Mouse (Mus musculus) gastrocnemius, adult 2 months (tissue): ENCODE measurements around the gene Ap5z1. TPM values are rescaled to one million over a fixed set of nuclear protein-coding genes. Genes with fewer than 3 reads are reported as not detected.

Experiments used
- DNase-seq: peaks from one replicate; pipeline ENCODE4 v3.0.0; 2022
- H3K27ac ChIP-seq: fragments of 200-600 bp; 2 replicates; pipeline ENCODE4 v1.8.1; 2022; ENCODE audit warnings: mild to moderate bottlenecking
- H3K4me3 ChIP-seq: fragments of 200-600 bp; 2 replicates; pipeline ENCODE4 v1.8.1; 2022; ENCODE audit warnings: mild to moderate bottlenecking, moderate library complexity
- CTCF ChIP-seq: fragments of 200-600 bp; IDR thresholded peaks from 2 replicates; pipeline ENCODE4 v1.8.1; 2022; ENCODE audit warnings: antibody characterized with exemption, mild to moderate bottlenecking, moderate library complexity
- intact Hi-C: fragments of 180-260 bp; cut with DNase I; formaldehyde crosslinking; loops from one replicate; pipeline ENCODE4 v1.15.1; 2025
- total RNA-seq, 2 experiments: library from RNA; stranded (reverse); gene quantifications; 2 replicates each; pipeline ENCODE4 v1.2.3; 2021

Ap5z1 gene
- total RNA-seq, 2 experiments from 2014 or later = 3.7 to 5.0 TPM

DNA sequence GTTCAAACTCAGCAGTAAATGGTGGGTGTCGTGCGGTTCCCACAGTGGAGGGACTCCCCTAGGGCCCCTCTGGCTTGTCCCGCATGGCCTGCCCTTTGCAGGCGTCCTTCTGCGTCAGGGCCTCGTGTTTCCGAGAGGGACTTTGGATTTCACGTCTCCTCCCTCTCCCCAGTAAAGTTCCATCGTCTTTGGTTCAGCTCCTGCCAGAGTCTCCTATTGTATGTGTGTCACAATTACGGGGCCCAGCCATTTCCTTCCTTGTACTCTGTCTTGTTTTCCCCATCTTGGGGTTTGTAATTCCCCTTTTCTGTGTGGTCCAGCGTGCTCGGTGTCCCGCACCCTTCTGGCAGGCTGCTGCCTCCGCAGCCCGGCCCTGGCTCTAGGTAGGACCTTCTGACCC is 20.2 kb upstream of the Ap5z1 start:
- DNase-seq = no peak
- intact Hi-C loops = no loop called here
- no peak for TF ChIP-seq CTCF
- Histone ChIP-seq H3K27ac (peak overlapping the region; percentile 93), H3K4me3 (0 out of 2 replicates have a peak overlapping the region, but pooled peaks have one; percentile 3)

- peak overlapping the region; percentile 93 for H3K27ac ChIP-seq
- intact Hi-C loops = no loop called here
- no peak for DNase-seq
Measured at GRCm38 (mm10) chr5:142443994-142444393, 19.8 kb upstream of the Ap5z1 start.

DNA sequence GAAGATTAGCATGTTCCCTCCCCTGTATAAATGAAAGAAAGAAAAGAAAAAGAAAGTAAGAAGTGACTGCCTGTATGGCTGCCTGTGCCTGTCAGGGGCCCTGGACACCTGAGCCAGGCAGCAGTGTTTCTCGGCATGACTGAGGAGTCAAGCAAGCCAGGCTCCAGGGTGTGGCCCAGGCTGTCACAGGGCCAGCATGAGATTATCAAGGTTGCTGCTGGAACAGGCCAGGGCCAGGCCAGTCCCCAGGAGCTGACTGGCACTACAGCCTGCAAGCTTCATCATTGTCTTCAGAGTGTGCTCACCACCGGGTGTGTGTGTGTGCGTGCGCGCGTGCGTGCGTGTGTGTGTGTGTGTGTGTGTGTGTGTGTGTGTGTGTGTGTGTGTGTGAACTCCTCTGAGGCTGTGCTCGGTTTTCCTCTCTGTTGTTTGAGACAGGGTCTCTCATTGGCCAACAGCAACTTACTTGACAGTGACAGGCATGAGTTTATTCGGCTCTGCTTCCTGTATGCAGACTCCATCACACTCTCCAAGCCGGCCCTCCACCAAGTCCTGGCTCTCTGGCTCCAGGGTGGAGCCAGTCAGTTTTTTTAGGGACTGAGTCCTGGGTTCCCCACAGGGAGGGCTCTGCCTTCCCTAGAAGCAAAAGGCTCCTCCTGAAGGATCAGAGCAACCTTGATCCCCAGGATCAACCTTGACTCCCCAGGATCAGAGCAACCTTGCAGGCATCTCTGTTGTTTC is 18.8 kb upstream of the Ap5z1 start:
- Histone ChIP-seq H3K27ac (peak overlapping the region; percentile 93), H3K4me3 (peak overlapping the region; percentile 35)
- no peak for TF ChIP-seq CTCF
- intact Hi-C loops = loop anchor here (5.0 kb wide), 1 partner anchor 123 kb away; no protein-coding TSS in a partner anchor
- peak; percentile 85 for DNase-seq

More at GRCm38 (mm10) chr5:142443994-142444393, 19.8 kb upstream of the Ap5z1 start:
- H3K4me3 ChIP-seq = no peak overlapping the region
- TF ChIP-seq CTCF = no peak

DNA sequence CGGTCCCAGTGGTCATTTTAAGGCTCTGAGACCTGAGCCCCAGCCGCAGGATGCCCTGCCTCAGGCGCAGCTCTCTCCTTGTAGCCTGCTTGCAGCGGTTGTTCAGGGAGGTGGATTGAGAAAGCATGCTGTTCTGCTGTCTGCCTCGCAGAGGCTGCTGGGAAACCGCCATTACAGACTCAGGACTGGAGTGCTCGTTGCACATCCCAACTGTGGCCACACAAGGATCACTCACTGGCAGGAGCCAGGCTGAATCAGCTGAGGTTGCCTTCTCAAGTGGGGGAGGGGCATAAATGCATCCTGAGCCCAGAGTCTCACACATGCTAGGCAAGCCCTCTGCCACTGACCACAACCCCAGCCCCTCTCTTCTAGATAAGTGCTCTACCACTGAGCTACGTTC is 18.0 kb upstream of the Ap5z1 start:
- Histone ChIP-seq H3K4me3 (no peak overlapping the region), H3K27ac (peak overlapping the region; percentile 93)
- DNase-seq = peak; percentile 59
- TF ChIP-seq CTCF = no peak
- intact Hi-C loops = loop anchor here (5.0 kb wide), 1 partner anchor 123 kb away; no protein-coding TSS in a partner anchor

GRCm38 (mm10) chr5:142448076-142448475 is 15.7 kb upstream of the Ap5z1 start:
- DNase-seq = peak; percentile 89
- H3K27ac ChIP-seq = peak overlapping the region; percentile 35
- H3K4me3 ChIP-seq = peak overlapping the region; percentile 38; the same call in 1 of the 2 replicates
- TF ChIP-seq CTCF = peak; percentile 97; the same call in 1 of the 2 replicates
- intact Hi-C loops = loop anchor here (1.0 to 5.0 kb wide), 3 partner anchors 47 to 126 kb away; partner anchors contain the start of gene Foxk1

DNA sequence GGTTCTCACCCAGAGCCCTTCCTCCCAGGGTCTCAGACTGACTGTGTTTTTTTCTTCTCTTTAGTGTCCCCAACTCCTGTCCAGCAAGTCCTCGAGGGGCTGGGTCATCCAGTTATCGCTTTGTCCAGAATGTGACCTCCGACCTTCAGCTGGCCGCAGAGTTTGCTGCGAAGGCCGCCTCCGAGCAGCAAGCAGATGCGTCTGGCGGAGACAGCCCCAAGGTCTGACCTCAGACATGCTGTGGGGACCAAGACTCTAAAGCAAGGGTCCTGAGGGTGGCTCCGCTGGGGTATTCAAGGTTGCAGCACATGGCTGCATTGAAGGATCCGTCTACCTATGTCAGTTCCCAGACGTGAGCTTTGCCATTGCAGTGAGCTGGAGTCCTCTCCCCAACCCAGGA is 15.1 kb upstream of the Ap5z1 start:
- no peak for DNase-seq
- no peak for TF ChIP-seq CTCF
- H3K4me3 ChIP-seq = no peak overlapping the region
- no peak overlapping the region for H3K27ac ChIP-seq
- intact Hi-C loops = loop anchor here (1.0 to 5.0 kb wide), 3 partner anchors 47 to 126 kb away; partner anchors contain the start of gene Foxk1

- no peak overlapping the region for H3K27ac ChIP-seq
Measured at GRCm38 (mm10) chr5:142450846-142451245, 12.9 kb upstream of the Ap5z1 start.

GRCm38 (mm10) chr5:142451759-142452158 is 12.0 kb upstream of the Ap5z1 start:
- intact Hi-C loops = no loop called here
- H3K4me3 ChIP-seq = no peak overlapping the region
- DNase-seq = no peak
- no peak overlapping the region for H3K27ac ChIP-seq
- no peak for TF ChIP-seq CTCF

More at GRCm38 (mm10) chr5:142450846-142451245, 12.9 kb upstream of the Ap5z1 start:
- TF ChIP-seq CTCF = no peak
- intact Hi-C loops = no loop called here
- no peak overlapping the region for H3K4me3 ChIP-seq
- DNase-seq = no peak

GRCm38 (mm10) chr5:142453742-142454141 is 10.0 kb upstream of the Ap5z1 start:
- Histone ChIP-seq H3K4me3 (no peak overlapping the region), H3K27ac (no peak overlapping the region)
- no peak for DNase-seq
- intact Hi-C loops = no loop called here
- TF ChIP-seq CTCF = no peak

- intact Hi-C loops = no loop called here
- no peak for TF ChIP-seq CTCF
- Histone ChIP-seq H3K27ac (no peak overlapping the region), H3K4me3 (no peak overlapping the region)
- no peak for DNase-seq
Measured at GRCm38 (mm10) chr5:142456318-142456717, 7.4 kb upstream of the Ap5z1 start.

GRCm38 (mm10) chr5:142457345-142457744 is 6.4 kb upstream of the Ap5z1 start:
- TF ChIP-seq CTCF = no peak
- intact Hi-C loops = no loop called here
- Histone ChIP-seq H3K4me3 (no peak overlapping the region), H3K27ac (peak overlapping the region; percentile 67)
- no peak for DNase-seq

DNA sequence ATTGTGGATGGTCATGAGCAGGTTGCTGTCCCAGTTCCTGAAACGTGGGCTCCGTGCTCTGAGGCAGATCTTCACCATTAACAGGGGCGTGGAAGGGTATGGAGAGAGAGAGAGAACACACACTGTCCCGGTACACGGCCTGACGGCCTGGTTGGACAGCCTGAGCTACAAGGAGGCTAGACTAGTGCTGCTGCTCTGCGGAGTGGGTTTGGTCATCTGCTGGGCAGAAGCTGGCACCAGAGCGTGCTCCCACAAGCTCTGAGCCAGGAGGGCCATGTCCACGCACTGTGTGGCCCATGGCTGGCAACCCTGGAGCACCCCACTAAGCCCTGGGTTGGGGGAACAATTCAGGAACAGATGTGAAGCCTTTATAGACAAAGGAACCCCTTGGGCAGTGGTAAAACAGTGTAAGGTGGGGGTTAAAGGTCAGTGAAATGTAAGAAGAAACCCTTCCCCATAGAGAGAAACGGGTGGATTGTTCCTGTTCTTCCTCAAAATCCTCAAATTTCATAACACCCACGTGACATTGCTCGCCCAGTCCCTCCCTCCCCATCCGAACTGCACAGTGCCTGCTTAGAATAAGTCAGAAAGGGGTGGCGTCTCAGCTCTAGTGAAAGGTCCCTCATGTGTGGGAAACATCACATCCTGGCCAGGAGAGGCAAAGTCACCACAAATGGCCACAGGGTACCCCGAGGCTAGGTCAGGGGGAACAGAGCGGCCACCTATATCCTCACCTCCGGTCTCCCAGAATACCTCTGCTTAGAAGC is 4.8 kb upstream of the Ap5z1 start:
- DNase-seq = no peak
- Histone ChIP-seq H3K4me3 (no peak overlapping the region), H3K27ac (peak overlapping the region; percentile 39; the same call in 1 of the 2 replicates)
- TF ChIP-seq CTCF = no peak
- intact Hi-C loops = no loop called here

DNA sequence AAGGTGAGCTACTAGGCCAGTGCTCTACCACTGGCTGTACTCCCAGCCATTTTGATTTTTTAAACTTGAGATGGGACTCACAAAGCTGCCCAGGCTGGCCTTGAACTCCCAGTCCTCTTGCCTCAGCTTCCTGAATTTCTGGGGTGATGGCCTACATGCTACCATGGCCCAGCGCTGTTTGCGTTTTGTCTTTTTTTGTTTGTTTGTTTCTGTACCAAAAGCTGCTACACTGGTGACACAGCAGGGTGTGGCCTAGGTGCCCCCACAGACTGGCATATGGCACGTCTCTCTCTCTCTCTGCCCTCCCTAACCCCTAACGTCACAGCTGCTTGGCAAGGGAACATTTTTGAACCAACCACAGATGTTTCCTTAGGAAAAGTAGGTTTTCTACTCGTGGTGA is 3.9 kb upstream of the Ap5z1 start:
- no peak for DNase-seq
- Histone ChIP-seq H3K27ac (no peak overlapping the region; the same call in 1 of the 2 replicates), H3K4me3 (no peak overlapping the region)
- TF ChIP-seq CTCF = no peak
- intact Hi-C loops = no loop called here
